Mouse (Mus musculus) erythroblast, embryonic 14.5 days (primary cell): ENCODE results near the gene Slc35f6.

Experiments used
- GATA1 ChIP-seq: IDR thresholded peaks from 2 replicates; pipeline ENCODE4 v1.6.1; 2012; ENCODE audit warnings: low read length, inconsistent platforms, mixed read lengths
- TAL1 ChIP-seq: IDR thresholded peaks from 3 replicates; pipeline ENCODE4 v1.6.1; 2012; ENCODE audit warnings: low read length, inconsistent platforms, mixed read lengths

- TF ChIP-seq GATA1 (no peak), TAL1 (no peak)
Observed at GRCm38 (mm10) chr5:30636994-30637393, 10.7 kb upstream of the Slc35f6 start.
